Mouse (Mus musculus) heart, embryonic 12.5 days (tissue): Measurements from ENCODE around the gene Rsph4a. TPM values are rescaled to one million over a fixed set of nuclear protein-coding genes. Genes with fewer than 3 reads are reported as not detected.

Source experiments
- ATAC-seq: fragments of 200-750 bp; cut with Nextera tagmentation; 2 replicates; pipeline ENCODE4 v1.8.0; 2017; ENCODE audit warnings: moderate TSS enrichment, moderate library complexity; ENCODE audit not compliant: insufficient number of reproducible peaks, low FRiP score
- H3K27ac ChIP-seq: fragments of 300-500 bp; sonication (generic); 2 replicates; pipeline ENCODE4 v1.5.1; 2016; ENCODE audit warnings: mild to moderate bottlenecking, moderate library complexity; ENCODE audit not compliant: poor library complexity, severe bottlenecking
- H3K27me3 ChIP-seq: fragments of 300-500 bp; sonication (generic); replicated peaks from 2 replicates; pipeline ENCODE4 v1.6.1; 2016; ENCODE audit warnings: mild to moderate bottlenecking, moderate library complexity
- H3K36me3 ChIP-seq: fragments of 300-500 bp; sonication (generic); 2 replicates; pipeline ENCODE4 v1.6.1; 2016; ENCODE audit warnings: mild to moderate bottlenecking, moderate library complexity
- H3K4me1 ChIP-seq: fragments of 300-500 bp; sonication (generic); replicated peaks from 2 replicates; pipeline ENCODE4 v1.6.1; 2016; ENCODE audit warnings: mild to moderate bottlenecking
- H3K4me2 ChIP-seq: fragments of 300-500 bp; sonication (generic); 2 replicates; pipeline ENCODE4 v1.6.1; 2016; ENCODE audit warnings: mild to moderate bottlenecking, moderate library complexity
- H3K4me3 ChIP-seq: fragments of 300-500 bp; sonication (generic); 2 replicates; pipeline ENCODE4 v1.5.1; 2016; ENCODE audit warnings: mild to moderate bottlenecking
- H3K9ac ChIP-seq: fragments of 300-500 bp; sonication (generic); 2 replicates; pipeline ENCODE4 v1.6.1; 2016; ENCODE audit warnings: mild to moderate bottlenecking, moderate library complexity
- H3K9me3 ChIP-seq: fragments of 300-500 bp; sonication (generic); replicated peaks from 2 replicates; pipeline ENCODE4 v1.6.1; 2016; ENCODE audit warnings: mild to moderate bottlenecking, moderate library complexity
- WGBS: fragments of 180-500 bp; shearing (Covaris S2); methylation state at CpG from one replicate; pipeline ENCODE4 v1.1.7; 2016; 5-methylcytosine and 5-hydroxymethylcytosine counted together
- polyA plus RNA-seq: library from polyadenylated mRNA; unstranded; fragments of >200 nt; fragmentation: Nextera tagmentation; extraction: Ambion mirVana; gene quantifications from 2 replicates; pipeline ENCODE4 v1.2.1, GENCODE M21; 2016

The Rsph4a gene
- polyA plus RNA-seq, 1 experiment from 2014 or later, result not detected

DNA sequence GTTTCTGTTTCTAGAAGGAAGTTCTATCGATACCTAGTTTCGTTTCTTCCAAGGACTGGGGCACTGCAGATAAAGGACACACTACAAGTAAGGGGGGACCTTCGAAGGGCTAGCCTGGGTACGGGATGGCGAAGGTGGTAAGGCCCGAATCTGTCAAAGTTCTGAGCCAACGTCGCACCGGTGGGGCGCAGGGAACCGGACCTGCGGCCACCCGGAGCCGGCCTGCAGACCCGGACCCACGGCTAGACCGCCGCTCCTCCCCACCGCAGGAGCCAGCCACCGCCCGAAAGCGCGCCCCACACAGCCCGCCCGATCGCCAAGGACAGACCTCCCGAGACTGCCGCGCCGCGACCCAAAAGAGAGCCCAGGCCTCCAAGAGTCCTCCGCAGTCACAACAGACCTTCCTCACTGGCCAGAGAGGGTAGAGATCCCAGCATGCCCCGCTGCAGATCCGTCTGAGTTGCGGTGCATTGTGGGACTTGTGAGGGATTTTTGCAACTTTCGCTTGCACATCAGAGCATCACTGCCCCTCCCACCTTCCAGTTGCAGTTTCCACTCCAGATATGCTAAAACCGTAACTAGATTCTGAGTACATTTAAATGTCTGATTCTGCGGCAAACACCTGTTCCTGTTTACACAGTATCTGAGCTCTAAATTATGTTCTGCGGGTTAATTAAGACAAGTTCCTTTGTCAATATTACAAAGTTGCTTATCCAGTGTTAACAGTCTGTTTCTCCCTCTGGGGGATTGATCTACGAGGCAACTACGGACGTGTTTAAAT, 46.1 kb downstream of the Rsph4a start, which contains the start of gene Zup1:
TSS of gene Zup1 (minus strand) at position 467 of the 781 bp plus-strand sequence.
- peak within 1 kb of the TSS; percentile 87 for H3K9ac ChIP-seq
- H3K4me1 ChIP-seq, result peaks cover 3% of the 10 kb centered on the region; the same call in 1 of the 2 replicates
- peak within 1 kb of the TSS; percentile 71 for H3K27ac ChIP-seq
- no peaks in the 10 kb centered on the region for H3K9me3 ChIP-seq
- whole genome bisulfite sequencing, result 3% methylated on average over 42 of the region's 42 CpGs
- peak within 1 kb of the TSS; percentile 69 for H3K4me2 ChIP-seq
- ATAC-seq, result peak; percentile 90
- peak within 1 kb of the TSS; percentile 74 for H3K4me3 ChIP-seq
- no peaks in the 10 kb centered on the region for H3K27me3 ChIP-seq
- peaks cover 8% of the 10 kb centered on the region for H3K36me3 ChIP-seq

DNA sequence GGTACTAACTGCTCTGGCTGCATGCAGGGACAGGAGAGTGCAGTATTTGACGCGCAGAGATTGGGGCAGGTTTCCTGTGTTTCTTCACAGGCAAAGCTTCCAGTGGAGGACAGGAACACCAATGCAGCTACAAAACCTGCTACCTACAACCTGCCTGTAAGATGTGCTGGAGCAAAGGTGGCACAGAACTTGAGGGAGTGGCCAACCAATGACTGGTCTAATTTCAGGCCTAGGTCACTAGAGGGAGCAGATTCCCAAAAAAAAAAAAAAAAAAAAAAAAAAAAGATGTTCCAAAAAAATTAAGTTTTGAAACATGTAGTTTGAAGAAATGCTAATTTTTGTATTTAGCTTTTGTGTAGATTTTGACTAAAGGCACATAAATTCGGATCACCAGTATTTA, 47.6 kb downstream of the Rsph4a start:
- Histone ChIP-seq H3K9me3 (no peaks in the 10 kb centered on the region), H3K27ac (no peak overlapping the region), H3K36me3 (peaks cover 8% of the 10 kb centered on the region), H3K27me3 (no peaks in the 10 kb centered on the region), H3K4me1 (peaks cover 3% of the 10 kb centered on the region; the same call in 1 of the 2 replicates), H3K4me2 (no peak overlapping the region), H3K9ac (no peak overlapping the region), H3K4me3 (no peak overlapping the region)
- WGBS, result 78% methylated on average over 3 of the region's 3 CpGs
- ATAC-seq, result no peak

Other genes with a start within 250 kb of the Rsph4a start
- not detected in 2 replicates for gene Sult3a2, start 118.4 kb upstream of the Rsph4a start, polyA plus RNA-seq
- gene Sult3a1, start 47.4 kb upstream of the Rsph4a start, polyA plus RNA-seq, result not detected in 2 replicates
- 13.0 and 13.1 TPM in 2 replicates for gene Zup1, start 46.2 kb downstream of the Rsph4a start, polyA plus RNA-seq
- 100.0 and 113 TPM in 2 replicates for gene Rwdd1, start 114.5 kb downstream of the Rsph4a start, polyA plus RNA-seq
- gene Trappc3l, start 132.5 kb downstream of the Rsph4a start, polyA plus RNA-seq, result not detected in 2 replicates
- 0.13 TPM in 1 of 2 replicates, not detected in the other for gene Calhm4, start 139.2 kb downstream of the Rsph4a start, polyA plus RNA-seq
- gene Calhm5, start 191.4 kb downstream of the Rsph4a start, polyA plus RNA-seq, result 1.3 TPM in 2 replicates
- gene Calhm6, start 222.9 kb downstream of the Rsph4a start, polyA plus RNA-seq, result 0.64 and 0.78 TPM in 2 replicates